Mouse (Mus musculus) heart, postnatal 0 days (tissue): ENCODE data around the gene Ush2a. TPM values are rescaled to one million over a fixed set of nuclear protein-coding genes. Genes with fewer than 3 reads are reported as not detected.

Experiments used
- ATAC-seq: fragments of 200-750 bp; cut with Nextera tagmentation; 2 replicates; pipeline ENCODE4 v1.8.0; 2017; ENCODE audit warnings: low read depth, moderate number of reproducible peaks, moderate library complexity; ENCODE audit not compliant: insufficient read depth
- DNase-seq: peaks from one replicate; pipeline ENCODE4 v3.0.0-alpha.2; 2016; ENCODE audit warnings: low spot score
- H3K27ac ChIP-seq: fragments of 300-500 bp; sonication (generic); 2 replicates; pipeline ENCODE4 v1.5.1; 2014; ENCODE audit warnings: low read depth, mild to moderate bottlenecking
- H3K27me3 ChIP-seq: fragments of 300-500 bp; sonication (generic); 2 replicates; pipeline ENCODE4 v1.6.1; 2014; ENCODE audit warnings: low read length, mixed read lengths; ENCODE audit not compliant: control insufficient read depth, insufficient read depth
- H3K36me3 ChIP-seq: fragments of 300-500 bp; sonication (generic); replicated peaks from 2 replicates; pipeline ENCODE4 v1.6.1; 2014; ENCODE audit warnings: low read length, mixed read lengths; ENCODE audit not compliant: control insufficient read depth, insufficient read depth
- H3K4me1 ChIP-seq: fragments of 300-500 bp; sonication (generic); 2 replicates; pipeline ENCODE4 v1.6.1; 2014; ENCODE audit warnings: antibody characterized with exemption; ENCODE audit not compliant: control insufficient read depth, insufficient read depth
- H3K4me2 ChIP-seq: fragments of 300-500 bp; sonication (generic); 2 replicates; pipeline ENCODE4 v1.6.1; 2014; ENCODE audit warnings: low read depth, mild to moderate bottlenecking, low read length, moderate library complexity
- H3K4me3 ChIP-seq: fragments of 300-500 bp; sonication (generic); 2 replicates; pipeline ENCODE4 v1.5.1; 2014; ENCODE audit warnings: low read depth, low read length
- H3K9ac ChIP-seq: fragments of 300-500 bp; sonication (generic); replicated peaks from 2 replicates; pipeline ENCODE4 v1.6.1; 2014; ENCODE audit warnings: low read depth, low read length, mixed read lengths
- H3K9me3 ChIP-seq: fragments of 300-500 bp; sonication (generic); replicated peaks from 2 replicates; pipeline ENCODE4 v1.6.1; 2016; ENCODE audit warnings: low read length; ENCODE audit not compliant: control insufficient read depth
- CTCF ChIP-seq: IDR thresholded peaks from 2 replicates; pipeline ENCODE4 v1.5.1; 2016; ENCODE audit warnings: antibody characterized with exemption, control low read depth, low read depth
- EP300 ChIP-seq: IDR thresholded peaks from 2 replicates; pipeline ENCODE4 v1.6.1; 2016; ENCODE audit warnings: antibody characterized with exemption, low read depth
- WGBS: fragments of 180-500 bp; shearing (Covaris S2); extraction: QIAGEN DNeasy Blood & Tissue Kit; methylation state at CpG from one replicate; pipeline ENCODE4 v1.1.7; 2014; 5-methylcytosine and 5-hydroxymethylcytosine counted together
- polyA plus RNA-seq: library from polyadenylated mRNA; unstranded; fragments of >200 nt; fragmentation: Nextera tagmentation; extraction: Ambion mirVana; gene quantifications from 2 replicates; pipeline ENCODE4 v1.2.1, GENCODE M21; 2015
- total RNA-seq: library from RNA; depleted of rRNA; stranded (reverse); fragments of >200 nt; gene quantifications from 2 replicates; pipeline ENCODE4 v1.2.3, GENCODE M21; 2014; ENCODE audit warnings: low replicate concordance

Gene Ush2a
- total and polyA plus RNA-seq, 2 experiments from 2014 or later, result 0.11 TPM; not detected in 1

GRCm38 (mm10) chr1:188815072-188815471 lies 553.2 kb downstream of the Ush2a start:
- Histone ChIP-seq H3K9ac (no peak overlapping the region), H3K4me1 (no peaks in the 10 kb centered on the region), H3K4me2 (no peak overlapping the region), H3K36me3 (no peaks in the 10 kb centered on the region), H3K27me3 (no peaks in the 10 kb centered on the region), H3K9me3 (no peaks in the 10 kb centered on the region), H3K4me3 (no peak overlapping the region), H3K27ac (no peak overlapping the region)
- no peak for ATAC-seq
- TF ChIP-seq CTCF, result no peak
- WGBS, result 80% methylated on average over 7 of the region's 7 CpGs
- no peak for DNase-seq

- Histone ChIP-seq H3K9me3 (no peaks in the 10 kb centered on the region), H3K27me3 (no peaks in the 10 kb centered on the region), H3K27ac (no peak overlapping the region), H3K4me3 (no peak overlapping the region), H3K4me1 (no peaks in the 10 kb centered on the region), H3K36me3 (no peaks in the 10 kb centered on the region), H3K4me2 (no peak overlapping the region), H3K9ac (no peak overlapping the region)
- WGBS, result 73% methylated on average over 2 of the region's 2 CpGs
- DNase-seq, result no peak
- no peak for TF ChIP-seq EP300
- no peak for TF ChIP-seq CTCF
- no peak for ATAC-seq
Observed at GRCm38 (mm10) chr1:188824195-188824594, 562.4 kb downstream of the Ush2a start.

GRCm38 (mm10) chr1:188824878-188825532 lies 563.2 kb downstream of the Ush2a start:
- Histone ChIP-seq H3K27me3 (no peaks in the 10 kb centered on the region), H3K9me3 (no peaks in the 10 kb centered on the region), H3K36me3 (no peaks in the 10 kb centered on the region), H3K4me3 (no peak overlapping the region), H3K9ac (no peak overlapping the region), H3K27ac (no peak overlapping the region), H3K4me2 (no peak overlapping the region), H3K4me1 (no peaks in the 10 kb centered on the region)
- TF ChIP-seq CTCF, result no peak
- TF ChIP-seq EP300, result no peak
- 55% methylated on average over 8 of the region's 8 CpGs for WGBS
- no peak for ATAC-seq
- DNase-seq, result no peak

GRCm38 (mm10) chr1:188830527-188831407 lies 568.9 kb downstream of the Ush2a start:
- H3K4me2 ChIP-seq, result no peak overlapping the region
- ATAC-seq (no peak), DNase-seq (no peak)
- no peak overlapping the region for H3K27ac ChIP-seq
- 48% methylated on average over 11 of the region's 11 CpGs for WGBS
- no peaks in the 10 kb centered on the region for H3K9me3 ChIP-seq
- H3K4me1 ChIP-seq, result no peaks in the 10 kb centered on the region
- no peak overlapping the region for H3K9ac ChIP-seq
- H3K36me3 ChIP-seq, result no peaks in the 10 kb centered on the region
- no peaks in the 10 kb centered on the region for H3K27me3 ChIP-seq
- TF ChIP-seq CTCF (no peak), EP300 (no peak)
- H3K4me3 ChIP-seq, result no peak overlapping the region

- Histone ChIP-seq H3K9me3 (no peaks in the 10 kb centered on the region), H3K27me3 (no peaks in the 10 kb centered on the region), H3K4me1 (no peaks in the 10 kb centered on the region), H3K27ac (no peak overlapping the region), H3K36me3 (no peaks in the 10 kb centered on the region), H3K9ac (no peak overlapping the region), H3K4me2 (no peak overlapping the region), H3K4me3 (no peak overlapping the region)
- 58% methylated on average over 9 of the region's 9 CpGs for WGBS
- TF ChIP-seq CTCF, result no peak
- TF ChIP-seq EP300, result no peak
- ATAC-seq (no peak), DNase-seq (no peak)
Observed at GRCm38 (mm10) chr1:188833906-188834305, 572.1 kb downstream of the Ush2a start.
